Mouse (Mus musculus) Muller cell, postnatal 12 days (primary cell): ENCODE data around the gene Prap1.
"Not testable (repeated sequence)": the region's sequence is repeated elsewhere in the genome, so short reads cannot be mapped to it uniquely, and the experiment has no call there.

Experiments
- DNase-seq: peaks from one replicate; pipeline ENCODE4 v3.0.0-alpha.2; 2015; ENCODE audit errors: inconsistent ontology term

The Prap1 gene

DNA sequence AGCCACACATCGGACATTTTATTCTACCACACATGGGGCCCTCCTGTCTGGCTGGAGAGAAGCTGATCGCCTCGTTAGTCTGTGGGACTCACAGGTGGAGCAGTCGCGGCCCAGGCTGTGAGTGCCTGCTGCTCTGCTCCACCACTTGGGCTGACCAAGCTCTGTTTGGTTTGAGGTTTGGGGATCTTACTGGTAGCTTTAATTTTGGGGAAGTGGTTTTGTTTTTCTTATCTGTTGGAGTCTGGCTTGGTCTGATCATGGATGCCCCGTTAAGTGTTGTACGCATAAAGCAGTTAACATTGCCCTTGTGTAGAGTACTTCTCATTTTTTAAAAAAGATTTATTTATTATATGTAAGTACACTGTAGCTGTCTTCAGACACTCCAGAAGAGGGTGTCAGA is 40.8 kb downstream of the Prap1 start:
- DNase-seq: not testable (repeated sequence)

DNA sequence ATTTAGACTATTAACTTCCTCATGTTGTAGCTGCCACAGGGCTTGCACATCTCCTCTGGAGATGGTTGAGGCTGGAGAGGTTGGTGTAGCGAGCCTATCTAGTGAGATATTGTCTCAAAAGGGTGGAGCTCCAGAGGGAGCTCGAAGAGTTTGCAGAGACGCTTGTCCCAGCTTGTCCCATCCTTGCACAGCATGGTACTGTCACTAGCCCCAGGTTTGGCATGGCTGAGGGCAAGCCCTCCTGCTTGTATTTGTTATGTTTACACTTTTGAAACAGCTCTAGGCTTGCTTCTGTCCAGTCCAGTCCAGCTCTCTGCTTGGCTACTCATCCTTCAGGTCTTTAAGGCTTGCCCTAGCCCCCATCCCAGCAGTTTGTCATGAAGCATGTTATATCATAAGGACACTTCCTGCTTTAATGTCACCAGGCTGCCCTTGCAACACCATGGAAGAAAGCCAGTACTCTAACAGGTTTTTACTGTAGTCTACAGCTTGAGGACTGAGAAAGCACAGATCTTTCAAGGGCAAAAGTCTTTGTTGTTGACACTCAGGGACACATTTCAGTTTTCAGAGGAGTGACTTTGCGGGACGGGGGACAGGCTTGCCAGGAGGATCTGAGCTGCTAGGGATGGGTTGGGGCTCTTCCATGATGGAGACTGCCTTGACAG is 42.0 kb downstream of the Prap1 start:
- DNase-seq: no peak

DNA sequence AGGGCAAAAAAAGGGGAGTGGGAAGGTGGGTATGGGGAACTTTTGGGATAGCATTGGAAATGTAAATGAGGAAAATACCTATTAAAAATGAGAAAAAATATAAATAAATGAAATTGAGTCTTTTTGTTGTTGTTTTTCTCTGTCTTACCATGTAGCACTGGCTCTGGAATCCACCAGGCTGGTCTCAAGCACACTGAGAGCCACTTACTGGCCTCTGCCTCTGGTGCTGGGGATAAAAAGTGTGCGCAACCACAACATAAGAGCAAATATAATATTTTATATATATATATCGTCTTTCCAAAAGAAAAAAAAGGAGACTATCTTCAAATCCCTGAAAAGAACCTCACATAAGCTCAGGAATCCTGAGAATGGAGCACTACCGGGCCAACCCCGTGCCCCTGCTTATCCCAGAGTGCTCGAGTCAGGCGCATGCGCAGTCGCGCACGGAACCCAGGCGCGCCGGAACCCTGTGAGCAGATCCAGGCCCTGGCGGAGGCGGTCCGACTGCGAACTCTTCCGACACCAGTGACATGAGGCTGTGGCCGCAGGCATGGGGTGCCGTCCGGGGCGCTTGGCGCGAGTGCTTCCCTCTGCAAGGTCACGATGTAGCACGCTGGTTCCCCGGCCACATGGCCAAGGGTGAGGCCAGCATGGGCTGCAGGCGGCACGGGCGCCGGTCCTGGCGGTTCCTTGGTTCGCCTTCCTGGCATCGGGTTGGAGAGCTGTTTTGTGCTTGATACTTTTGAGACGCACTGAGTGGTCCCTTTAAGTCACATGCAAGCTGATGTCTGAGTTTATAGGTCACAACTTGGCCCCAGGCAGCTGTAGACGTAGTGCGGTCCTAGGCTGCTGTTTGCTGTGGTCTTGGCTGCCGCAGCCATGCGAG is 44.2 kb downstream of the Prap1 start, which contains the start of gene Mtg1:
Gene Mtg1 (plus strand): TSS at position 430 of the 886 bp plus-strand sequence.
- DNase-seq: peak; percentile 96

DNA sequence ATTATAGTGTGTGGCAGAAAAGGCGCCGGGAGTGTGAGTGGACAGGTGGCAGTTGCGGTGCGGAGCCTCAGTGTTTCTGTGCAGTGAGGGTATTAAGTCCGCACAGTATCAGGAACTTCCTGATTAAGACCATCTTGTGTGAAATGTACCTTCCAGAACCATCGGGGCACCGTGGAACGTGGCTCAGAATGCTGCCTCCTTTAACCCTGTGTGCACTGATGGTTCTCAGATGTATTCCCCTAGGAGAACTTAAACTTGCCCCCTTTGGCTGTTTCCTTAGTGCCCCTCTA is 44.8 kb downstream of the Prap1 start:
- no peak for DNase-seq

DNA sequence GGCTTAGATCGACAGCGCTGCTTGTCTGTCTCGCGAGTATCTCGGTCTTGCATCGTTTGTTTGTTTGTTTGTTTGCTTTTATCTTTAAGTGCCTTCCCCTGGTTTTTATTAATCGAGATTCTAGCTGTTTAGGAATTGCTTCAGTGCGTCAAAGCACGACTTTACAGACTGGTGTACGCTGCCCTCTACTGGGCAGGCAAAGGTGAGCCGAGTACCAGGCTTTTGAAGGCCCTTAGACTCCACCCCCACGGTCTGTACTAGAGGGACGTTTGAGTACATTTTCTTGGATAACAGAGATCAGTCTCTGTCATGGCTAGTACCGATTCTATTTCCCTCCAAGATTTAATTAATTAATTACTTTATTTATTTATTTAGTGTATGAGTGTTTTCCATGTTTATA is 48.2 kb downstream of the Prap1 start:
- DNase-seq: peak; percentile 47

DNA sequence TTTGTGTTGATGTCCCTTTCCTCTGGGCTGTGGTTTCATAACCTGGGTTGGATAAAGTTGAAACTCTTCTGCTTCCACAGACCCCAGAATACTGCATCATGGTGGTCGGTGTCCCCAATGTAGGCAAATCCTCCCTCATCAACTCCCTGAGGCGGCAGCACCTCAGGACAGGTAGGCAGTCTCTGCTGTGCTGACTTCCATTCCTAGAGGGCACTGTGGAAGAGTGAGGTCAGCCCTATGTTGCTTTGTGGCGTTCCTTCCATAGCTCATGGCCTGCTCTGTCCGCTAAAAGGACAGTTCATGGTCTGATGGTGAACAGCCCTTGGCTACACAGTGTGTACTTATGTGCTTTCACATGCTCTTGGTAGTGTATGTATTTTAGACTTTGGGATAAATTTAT is 51.4 kb downstream of the Prap1 start:
- no peak for DNase-seq
